Mouse (Mus musculus) CH12.LX (cell line): ENCODE data around the gene Kdm1b. TPM values are rescaled to one million over a fixed set of nuclear protein-coding genes. Genes with fewer than 3 reads are reported as not detected.

Source experiments
- DNase-seq: peaks from one replicate; pipeline ENCODE4 v3.0.0-alpha.2; 2013; ENCODE audit errors: extremely low read depth
- H3K27ac ChIP-seq: 2 replicates; pipeline ENCODE4 v1.5.1; 2012; ENCODE audit warnings: low read depth, mild to moderate bottlenecking, control low read depth, moderate library complexity; ENCODE audit not compliant: insufficient read depth
- H3K27me3 ChIP-seq: replicated peaks from 2 replicates; pipeline ENCODE3; 2012; ENCODE audit warnings: inconsistent platforms
- H3K36me3 ChIP-seq, 2 experiments: replicated peaks in 1 of 2; 2 replicates each; pipeline versions ENCODE3 to v1.6.1; 2012; ENCODE audit warnings: inconsistent platforms in 1 of 2, low read length in 1 of 2, mild to moderate bottlenecking in 1 of 2, mixed read lengths in 1 of 2, moderate library complexity in 1 of 2; ENCODE audit not compliant: control insufficient read depth in 1 of 2, insufficient read depth in 1 of 2
- H3K4me1 ChIP-seq, 2 experiments: 2 replicates each; pipeline ENCODE4 v1.6.1; 2012; ENCODE audit warnings: inconsistent platforms in 1 of 2, moderate library complexity in 1 of 2; ENCODE audit not compliant: insufficient read depth in 2 of 2, control insufficient read depth in 1 of 2
- H3K4me2 ChIP-seq: 2 replicates; pipeline ENCODE4 v1.6.1; 2012; ENCODE audit warnings: low read depth, mild to moderate bottlenecking, control low read depth; ENCODE audit not compliant: poor library complexity, insufficient read depth, severe bottlenecking
- H3K4me3 ChIP-seq, 3 experiments: fragments of 150-350 bp in 1 of 3; sonication (generic) in 1 of 3; replicated peaks in 1 of 3; 2 replicates each; pipeline versions ENCODE3 to v1.5.1; 2011 to 2012; ENCODE audit warnings: low read depth in 2 of 3, low read length in 2 of 3, mild to moderate bottlenecking in 2 of 3, moderate library complexity in 2 of 3, control low read depth in 1 of 3, improper control_type of control experiment in 1 of 3, inconsistent platforms in 1 of 3, mixed read lengths in 1 of 3; ENCODE audit not compliant: poor library complexity in 1 of 3
- H3K79me2 ChIP-seq: replicated peaks from 2 replicates; pipeline ENCODE4 v1.6.1; 2012; ENCODE audit warnings: mild to moderate bottlenecking, moderate library complexity; ENCODE audit not compliant: control insufficient read depth, poor library complexity, insufficient read depth, severe bottlenecking; ENCODE audit errors: extremely low read depth
- H3K9ac ChIP-seq: 2 replicates; pipeline ENCODE4 v1.6.1; 2012; ENCODE audit warnings: low read depth, mild to moderate bottlenecking, control low read depth, moderate library complexity; ENCODE audit not compliant: insufficient read depth
- H3K9me3 ChIP-seq: replicated peaks from 2 replicates; pipeline ENCODE3; 2012; ENCODE audit warnings: low read length, inconsistent platforms, mixed read lengths
- BHLHE40 ChIP-seq: IDR thresholded peaks from 2 replicates; pipeline ENCODE4 v1.6.1; 2011; ENCODE audit warnings: mild to moderate bottlenecking, low read depth, low read length, improper control_type of control experiment
- CHD2 ChIP-seq: IDR thresholded peaks from 2 replicates; pipeline ENCODE4 v1.6.1; 2011; ENCODE audit warnings: low read length, improper control_type of control experiment
- CTCF ChIP-seq, 2 experiments: IDR thresholded peaks in 1 of 2; conservative IDR thresholded peaks in 1 of 2; 2 replicates each; pipeline ENCODE4 v1.5.1; 2011 to 2012; ENCODE audit warnings: low read depth in 2 of 2, low read length in 2 of 2, improper control_type of control experiment in 1 of 2, inconsistent platforms in 1 of 2, mild to moderate bottlenecking in 1 of 2, moderate library complexity in 1 of 2
- E2F4 ChIP-seq: IDR thresholded peaks from 2 replicates; pipeline ENCODE4 v1.6.1; 2011; ENCODE audit warnings: low read depth, low read length, improper control_type of control experiment; ENCODE audit not compliant: insufficient replicate concordance
- EP300 ChIP-seq: IDR thresholded peaks from 2 replicates; pipeline ENCODE4 v1.6.1; 2011; ENCODE audit warnings: low read length, improper control_type of control experiment
- ETS1 ChIP-seq: conservative IDR thresholded peaks from 2 replicates; pipeline ENCODE4 v1.6.1; 2012; ENCODE audit warnings: low read depth, mild to moderate bottlenecking, inconsistent platforms, low read length, improper control_type of control experiment, moderate library complexity
- JUN ChIP-seq: IDR thresholded peaks from 2 replicates; pipeline ENCODE4 v1.6.1; 2011; ENCODE audit warnings: low read depth, mild to moderate bottlenecking, low read length, improper control_type of control experiment, moderate library complexity; ENCODE audit not compliant: insufficient read depth
- MAFK ChIP-seq: IDR thresholded peaks from 2 replicates; pipeline ENCODE4 v1.6.1; 2011; ENCODE audit warnings: low read length, improper control_type of control experiment; ENCODE audit not compliant: insufficient replicate concordance
- MXI1 ChIP-seq: IDR thresholded peaks from 2 replicates; pipeline ENCODE4 v1.6.1; 2011; ENCODE audit warnings: mild to moderate bottlenecking, low read depth, low read length, improper control_type of control experiment
- MYC ChIP-seq: IDR thresholded peaks from 2 replicates; pipeline ENCODE4 v1.6.1; 2011; ENCODE audit warnings: low read depth, mild to moderate bottlenecking, improper control_type of control experiment, low read length
- NRF1 ChIP-seq: IDR thresholded peaks from 2 replicates; pipeline ENCODE4 v1.6.1; 2014; ENCODE audit warnings: low read depth, mild to moderate bottlenecking, inconsistent platforms, low read length, improper control_type of control experiment, moderate library complexity
- PAX5 ChIP-seq: IDR thresholded peaks from 2 replicates; pipeline ENCODE4 v1.6.1; 2012; ENCODE audit warnings: low read length, inconsistent platforms, mixed read lengths
- POLR2AphosphoS2 ChIP-seq: IDR thresholded peaks from 2 replicates; pipeline ENCODE4 v1.6.1; 2011; ENCODE audit warnings: low read depth, low read length, improper control_type of control experiment
- RAD21 ChIP-seq: IDR thresholded peaks from 2 replicates; pipeline ENCODE4 v1.6.1; 2011; ENCODE audit warnings: low read depth, mild to moderate bottlenecking, low read length, improper control_type of control experiment, moderate library complexity
- RCOR1 ChIP-seq: conservative IDR thresholded peaks from 2 replicates; pipeline ENCODE4 v1.6.1; 2012; ENCODE audit warnings: low read depth, mild to moderate bottlenecking, inconsistent platforms, low read length, improper control_type of control experiment
- SMC3 ChIP-seq: IDR thresholded peaks from 2 replicates; pipeline ENCODE4 v1.6.1; 2011; ENCODE audit warnings: low read depth, low read length, improper control_type of control experiment
- TBP ChIP-seq: conservative IDR thresholded peaks from 2 replicates; pipeline ENCODE4 v1.6.1; 2011; ENCODE audit warnings: low read depth, low read length, improper control_type of control experiment
- ZC3H11A ChIP-seq: IDR thresholded peaks from 2 replicates; pipeline ENCODE4 v1.6.1; 2012; ENCODE audit warnings: low read depth, mild to moderate bottlenecking, inconsistent platforms, low read length, improper control_type of control experiment
- dilution Hi-C: fragments of 300-500 bp; cut with MboI; formaldehyde crosslinking; loops from 2 replicates; pipeline ENCODE4 v1.14.3; 2020; ENCODE audit warnings: low sequenced_read_pairs; ENCODE audit not compliant: extremely low pct_unique_long_range_greater_than_20kb, extremely low pct_ligation_motif_present
- in situ Hi-C: fragments of 300-500 bp; cut with MboI; formaldehyde crosslinking; loops from 3 replicates; pipeline ENCODE4 v1.14.3; 2019; ENCODE audit warnings: low sequenced_read_pairs, low pct_ligation_motif_present, low pct_unique_long_range_greater_than_20kb, mixed read lengths
- polyA plus RNA-seq: library from polyadenylated mRNA; unstranded; fragments of >175 nt; gene quantifications from 2 replicates; pipeline ENCODE4 v1.2.1, GENCODE M21; 2012; ENCODE audit warnings: low read depth; ENCODE audit not compliant: insufficient read length
- total RNA-seq, 2 experiments: library from RNA; depleted of rRNA; stranded (reverse); fragments of 300-350 nt in 1 of 2; fragments of >200 nt in 1 of 2; gene quantifications; 2 replicates each; pipeline ENCODE4 v1.2.3; 2012 to 2014

The Kdm1b gene
- total and polyA plus RNA-seq, 3 experiments: 9.8 to 20.3 (median 11.1) TPM

GRCm38 (mm10) chr13:47062756-47063155, 19.5 kb downstream of the Kdm1b start:
- in situ Hi-C loops: no loop called here
- H3K4me2 ChIP-seq: no peak overlapping the region
- TF ChIP-seq TBP (no peak), ZC3H11A (no peak), POLR2AphosphoS2 (no peak), EP300 (no peak), BHLHE40 (no peak), RAD21 (no peak), JUN (no peak), CHD2 (no peak), E2F4 (no peak), RCOR1 (no peak)
- no peak overlapping the region for H3K27ac ChIP-seq
- dilution Hi-C loops: no loop called here
- H3K4me3 ChIP-seq: no peak overlapping the region
- no peaks in the 10 kb centered on the region for H3K4me1 ChIP-seq
- H3K79me2 ChIP-seq: no peaks in the 10 kb centered on the region
- no peaks in the 10 kb centered on the region for H3K9me3 ChIP-seq
- H3K9ac ChIP-seq: no peak overlapping the region
- H3K36me3 ChIP-seq: peaks cover 24 to 71% of the 10 kb centered on the region in 2 experiments
- DNase-seq: no peak
- no peaks in the 10 kb centered on the region for H3K27me3 ChIP-seq

GRCm38 (mm10) chr13:47063985-47064760, 20.9 kb downstream of the Kdm1b start:
- dilution Hi-C loops (no loop called here), in situ Hi-C loops (no loop called here)
- no peak overlapping the region for H3K9ac ChIP-seq
- TF ChIP-seq POLR2AphosphoS2 (no peak), PAX5 (no peak), MAFK (no peak), ZC3H11A (no peak), ETS1 (no peak), MXI1 (no peak), NRF1 (no peak), SMC3 (no peak), CTCF (conservative IDR thresholded peaks at IDR 0.05 in 1 of 2, IDR thresholded peaks at IDR 0.05 in 1 of 2; ENCODE audit: low read depth in 2 of 2, low read length in 2 of 2) (no peak), MYC (no peak)
- no peak overlapping the region for H3K4me3 ChIP-seq
- H3K27me3 ChIP-seq: no peaks in the 10 kb centered on the region
- H3K4me2 ChIP-seq: no peak overlapping the region
- no peaks in the 10 kb centered on the region for H3K9me3 ChIP-seq
- peaks cover 24 to 71% of the 10 kb centered on the region in 2 experiments for H3K36me3 ChIP-seq
- no peaks in the 10 kb centered on the region for H3K4me1 ChIP-seq
- H3K79me2 ChIP-seq: no peaks in the 10 kb centered on the region
- no peak overlapping the region for H3K27ac ChIP-seq
- no peak for DNase-seq
